Mouse (Mus musculus): ENCODE results near the gene Col20a1. TPM values are rescaled to one million over a fixed set of nuclear protein-coding genes. Genes with fewer than 3 reads are reported as not detected.

Gene Col20a1
- polyA plus RNA-seq, 1 experiment from 2014 or later: 1.1 TPM

DNA sequence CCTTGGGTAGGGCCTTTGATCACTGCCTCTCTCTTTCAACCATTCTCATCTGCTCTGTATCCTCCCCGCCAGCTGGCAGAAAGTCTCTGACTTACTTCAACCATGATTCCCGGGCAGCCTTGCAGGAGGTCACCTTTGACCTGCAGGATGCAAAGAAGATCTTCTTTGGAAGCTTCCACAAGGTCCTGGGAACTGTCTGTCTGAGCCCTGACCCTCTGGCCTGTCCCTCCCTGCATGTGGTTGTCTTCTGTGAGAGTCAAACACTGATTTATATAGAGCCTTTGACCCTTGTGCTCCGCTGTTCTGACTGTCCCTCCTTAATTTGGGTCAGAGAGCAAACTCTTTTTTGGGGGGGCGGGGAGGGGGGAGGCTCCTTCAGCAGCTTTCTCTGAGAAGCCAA lies 20.7 kb downstream of the Col20a1 start:
- no peaks in the 10 kb centered on the region for H3K4me1 ChIP-seq (ENCODE audit: control insufficient read depth, insufficient read depth, low read length)
- no peaks in the 10 kb centered on the region for H3K9me3 ChIP-seq (ENCODE audit: control insufficient read depth, low read depth, low read length)
- no peak overlapping the region for H3K4me2 ChIP-seq (replicated peaks; ENCODE audit: low read depth, low read length)
- 42% methylated on average over 4 of the region's 4 CpGs for WGBS
- no peak overlapping the region for H3K9ac ChIP-seq (replicated peaks; ENCODE audit: low read depth, low read length)
- H3K27ac ChIP-seq (ENCODE audit: low read length): no peak overlapping the region
- ATAC-seq (ENCODE audit: insufficient number of reproducible peaks, insufficient read depth, low FRiP score, low read depth): no peak
- H3K4me3 ChIP-seq (ENCODE audit: low read depth, low read length): no peak overlapping the region
- H3K36me3 ChIP-seq (ENCODE audit: control insufficient read depth, insufficient read depth, low read length): no peaks in the 10 kb centered on the region
- H3K27me3 ChIP-seq (ENCODE audit: control insufficient read depth, insufficient read depth, low read length): no peaks in the 10 kb centered on the region

DNA sequence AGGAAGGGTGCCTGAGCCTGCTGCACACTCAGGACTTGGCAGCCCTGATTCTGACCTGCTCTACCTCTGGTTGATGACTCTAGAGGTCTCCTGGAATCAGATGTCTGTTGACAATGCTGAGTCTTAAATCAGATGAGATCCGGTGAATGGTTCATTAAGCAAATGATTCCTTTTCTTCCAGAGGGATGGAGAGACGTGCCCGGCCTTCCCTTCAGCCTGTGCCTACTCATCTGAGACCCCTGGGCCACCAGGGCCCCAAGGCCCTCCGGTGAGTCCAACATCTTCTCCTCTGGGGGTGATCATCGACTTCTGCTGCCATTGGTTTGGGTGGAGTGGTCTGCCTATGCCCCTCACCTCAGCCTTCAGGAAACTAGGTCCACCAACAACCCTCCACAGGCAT lies 22.0 kb downstream of the Col20a1 start:
- Histone ChIP-seq H3K4me1 (ENCODE audit: control insufficient read depth, insufficient read depth, low read length) (no peaks in the 10 kb centered on the region), H3K27me3 (ENCODE audit: control insufficient read depth, insufficient read depth, low read length) (no peaks in the 10 kb centered on the region), H3K4me3 (ENCODE audit: low read depth, low read length) (no peak overlapping the region), H3K9ac (replicated peaks; ENCODE audit: low read depth, low read length) (no peak overlapping the region), H3K27ac (ENCODE audit: low read length) (no peak overlapping the region), H3K36me3 (ENCODE audit: control insufficient read depth, insufficient read depth, low read length) (no peaks in the 10 kb centered on the region), H3K4me2 (replicated peaks; ENCODE audit: low read depth, low read length) (no peak overlapping the region), H3K9me3 (ENCODE audit: control insufficient read depth, low read depth, low read length) (no peaks in the 10 kb centered on the region)
- no peak for ATAC-seq (ENCODE audit: insufficient number of reproducible peaks, insufficient read depth, low FRiP score, low read depth)
- WGBS: 86% methylated on average over 5 of the region's 5 CpGs

DNA sequence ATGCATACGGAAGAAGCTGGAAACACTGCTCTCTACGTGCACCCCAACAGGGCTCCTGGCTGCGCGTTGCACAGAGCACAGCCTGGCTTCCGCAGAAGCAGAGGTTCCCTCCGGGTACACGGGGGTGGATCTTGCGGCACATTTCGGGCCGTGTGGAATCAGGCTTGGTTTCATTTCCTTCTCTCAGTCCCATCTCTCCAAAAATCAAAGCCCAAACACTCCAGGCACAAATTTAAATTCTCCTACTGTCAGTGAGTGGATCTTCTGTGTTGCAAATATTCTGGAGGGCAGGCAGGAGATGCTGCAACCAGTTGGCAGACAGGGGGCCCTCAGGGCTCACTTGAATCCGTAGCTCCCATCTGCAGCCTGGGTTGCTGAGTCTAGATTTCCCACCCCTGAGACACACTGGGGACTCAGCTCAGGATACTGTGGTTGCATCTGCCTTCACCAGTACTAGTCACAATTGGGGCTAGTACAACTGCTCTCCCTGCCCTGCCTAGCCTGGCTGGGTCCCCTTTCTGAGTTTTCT lies 45.1 kb downstream of the Col20a1 start:
- no peak overlapping the region for H3K4me2 ChIP-seq (replicated peaks; ENCODE audit: low read depth, low read length)
- no peak overlapping the region for H3K4me3 ChIP-seq (ENCODE audit: low read depth, low read length)
- H3K36me3 ChIP-seq (ENCODE audit: control insufficient read depth, insufficient read depth, low read length): no peaks in the 10 kb centered on the region
- 85% methylated on average over 11 of the region's 11 CpGs for WGBS
- H3K9ac ChIP-seq (replicated peaks; ENCODE audit: low read depth, low read length): no peak overlapping the region
- no peaks in the 10 kb centered on the region for H3K4me1 ChIP-seq (ENCODE audit: control insufficient read depth, insufficient read depth, low read length)
- no peak for ATAC-seq (ENCODE audit: insufficient number of reproducible peaks, insufficient read depth, low FRiP score, low read depth)
- no peak overlapping the region for H3K27ac ChIP-seq (ENCODE audit: low read length)
- H3K9me3 ChIP-seq (ENCODE audit: control insufficient read depth, low read depth, low read length): no peaks in the 10 kb centered on the region
- no peaks in the 10 kb centered on the region for H3K27me3 ChIP-seq (ENCODE audit: control insufficient read depth, insufficient read depth, low read length)

DNA sequence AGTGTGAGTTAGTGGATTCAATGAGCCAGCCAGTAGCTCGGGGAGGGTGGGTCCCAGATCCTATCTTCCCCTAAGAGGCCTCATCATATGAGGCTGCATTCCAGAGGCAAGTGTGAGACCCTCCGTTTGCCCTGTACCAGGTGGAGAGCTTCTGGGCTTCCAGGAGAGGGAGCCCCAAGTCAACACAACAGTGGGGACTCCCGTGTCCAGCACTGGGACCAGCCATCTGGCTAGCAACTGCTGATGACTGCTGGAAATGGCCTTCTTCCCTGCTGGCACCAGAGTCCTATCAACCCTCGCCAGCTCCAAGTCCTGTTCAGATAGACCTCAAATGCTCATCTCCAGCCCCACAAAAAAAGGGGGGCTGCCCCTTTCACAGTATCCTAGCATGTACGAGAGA lies 46.1 kb downstream of the Col20a1 start:
- Histone ChIP-seq H3K9ac (replicated peaks; ENCODE audit: low read depth, low read length) (no peak overlapping the region), H3K27ac (ENCODE audit: low read length) (no peak overlapping the region), H3K9me3 (ENCODE audit: control insufficient read depth, low read depth, low read length) (no peaks in the 10 kb centered on the region), H3K36me3 (ENCODE audit: control insufficient read depth, insufficient read depth, low read length) (no peaks in the 10 kb centered on the region), H3K4me3 (ENCODE audit: low read depth, low read length) (no peak overlapping the region), H3K4me1 (ENCODE audit: control insufficient read depth, insufficient read depth, low read length) (no peaks in the 10 kb centered on the region), H3K27me3 (ENCODE audit: control insufficient read depth, insufficient read depth, low read length) (no peaks in the 10 kb centered on the region), H3K4me2 (replicated peaks; ENCODE audit: low read depth, low read length) (no peak overlapping the region)
- no peak for ATAC-seq (ENCODE audit: insufficient number of reproducible peaks, insufficient read depth, low FRiP score, low read depth)
- 41% methylated on average over 5 of the region's 5 CpGs for WGBS

DNA sequence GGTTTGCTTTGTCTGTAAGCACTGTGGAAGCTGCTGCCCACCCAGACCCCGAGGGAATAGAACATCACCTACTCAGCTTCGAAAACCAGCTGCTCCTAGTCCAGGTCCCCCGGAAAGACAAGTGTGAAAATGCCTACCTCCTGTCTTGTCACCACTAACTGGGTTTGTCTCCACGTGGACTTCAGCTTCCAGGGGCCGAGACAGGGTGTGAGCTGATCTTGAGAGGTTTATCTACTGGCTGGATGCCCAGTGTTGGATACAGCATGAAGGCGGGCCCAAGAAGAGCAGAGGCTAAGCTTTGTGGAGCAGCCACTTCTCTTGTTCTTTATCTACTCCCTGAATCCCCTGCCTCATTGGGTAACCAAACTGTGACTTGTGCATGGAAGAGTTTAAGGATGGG lies 47.0 kb downstream of the Col20a1 start:
- no peak overlapping the region for H3K9ac ChIP-seq (replicated peaks; ENCODE audit: low read depth, low read length)
- H3K9me3 ChIP-seq (ENCODE audit: control insufficient read depth, low read depth, low read length): no peaks in the 10 kb centered on the region
- H3K4me2 ChIP-seq (replicated peaks; ENCODE audit: low read depth, low read length): no peak overlapping the region
- no peaks in the 10 kb centered on the region for H3K36me3 ChIP-seq (ENCODE audit: control insufficient read depth, insufficient read depth, low read length)
- no peak for ATAC-seq (ENCODE audit: insufficient number of reproducible peaks, insufficient read depth, low FRiP score, low read depth)
- H3K4me1 ChIP-seq (ENCODE audit: control insufficient read depth, insufficient read depth, low read length): no peaks in the 10 kb centered on the region
- H3K27ac ChIP-seq (ENCODE audit: low read length): no peak overlapping the region
- 0 out of 2 replicates have a peak, but pooled peaks cover 6% of the 10 kb centered on the region for H3K27me3 ChIP-seq (ENCODE audit: control insufficient read depth, insufficient read depth, low read length)
- no peak overlapping the region for H3K4me3 ChIP-seq (ENCODE audit: low read depth, low read length)
- WGBS: 57% methylated on average over 6 of the region's 6 CpGs

DNA sequence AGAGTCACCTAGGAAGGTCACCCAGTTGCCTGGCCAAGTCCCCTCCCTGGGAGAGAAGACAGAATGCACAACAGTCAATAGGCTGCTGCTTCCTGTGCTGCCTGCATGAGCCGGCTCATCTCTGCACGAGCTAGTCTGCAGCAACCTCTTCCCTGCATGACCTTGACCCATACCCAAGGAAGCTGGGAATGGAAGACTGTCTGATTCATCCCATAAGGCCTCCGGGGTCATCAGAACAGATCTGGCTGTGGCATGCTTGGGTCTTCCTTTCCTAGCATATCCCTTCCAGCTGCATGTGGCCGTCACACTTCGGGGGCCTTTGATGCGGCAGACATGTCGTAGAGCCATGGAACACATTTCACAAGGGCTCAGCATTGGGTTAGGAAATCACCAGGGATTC lies 48.9 kb downstream of the Col20a1 start:
- H3K36me3 ChIP-seq (ENCODE audit: control insufficient read depth, insufficient read depth, low read length): no peaks in the 10 kb centered on the region
- ATAC-seq (ENCODE audit: insufficient number of reproducible peaks, insufficient read depth, low FRiP score, low read depth): no peak
- H3K4me1 ChIP-seq (ENCODE audit: control insufficient read depth, insufficient read depth, low read length): 0 out of 2 replicates have a peak, but pooled peaks cover 6% of the 10 kb centered on the region
- H3K9ac ChIP-seq (replicated peaks; ENCODE audit: low read depth, low read length): no peak overlapping the region
- WGBS: 78% methylated on average over 7 of the region's 7 CpGs
- no peaks in the 10 kb centered on the region for H3K9me3 ChIP-seq (ENCODE audit: control insufficient read depth, low read depth, low read length)
- H3K27ac ChIP-seq (ENCODE audit: low read length): no peak overlapping the region
- H3K4me3 ChIP-seq (ENCODE audit: low read depth, low read length): no peak overlapping the region
- peaks cover 13% of the 10 kb centered on the region for H3K27me3 ChIP-seq (ENCODE audit: control insufficient read depth, insufficient read depth, low read length)
- no peak overlapping the region for H3K4me2 ChIP-seq (replicated peaks; ENCODE audit: low read depth, low read length)

GRCm38 (mm10) chr2:181036561-181036960 lies 50.2 kb downstream of the Col20a1 start:
- H3K27me3 ChIP-seq (ENCODE audit: control insufficient read depth, insufficient read depth, low read length): peaks cover 21% of the 10 kb centered on the region
- H3K9ac ChIP-seq (replicated peaks; ENCODE audit: low read depth, low read length): no peak overlapping the region
- H3K36me3 ChIP-seq (ENCODE audit: control insufficient read depth, insufficient read depth, low read length): no peaks in the 10 kb centered on the region
- H3K4me2 ChIP-seq (replicated peaks; ENCODE audit: low read depth, low read length): no peak overlapping the region
- 0 out of 2 replicates have a peak, but pooled peaks cover 6% of the 10 kb centered on the region for H3K4me1 ChIP-seq (ENCODE audit: control insufficient read depth, insufficient read depth, low read length)
- no peaks in the 10 kb centered on the region for H3K9me3 ChIP-seq (ENCODE audit: control insufficient read depth, low read depth, low read length)
- H3K4me3 ChIP-seq (ENCODE audit: low read depth, low read length): no peak overlapping the region
- ATAC-seq (ENCODE audit: insufficient number of reproducible peaks, insufficient read depth, low FRiP score, low read depth): no peak
- no peak overlapping the region for H3K27ac ChIP-seq (ENCODE audit: low read length)
- WGBS: 72% methylated on average over 6 of the region's 6 CpGs

DNA sequence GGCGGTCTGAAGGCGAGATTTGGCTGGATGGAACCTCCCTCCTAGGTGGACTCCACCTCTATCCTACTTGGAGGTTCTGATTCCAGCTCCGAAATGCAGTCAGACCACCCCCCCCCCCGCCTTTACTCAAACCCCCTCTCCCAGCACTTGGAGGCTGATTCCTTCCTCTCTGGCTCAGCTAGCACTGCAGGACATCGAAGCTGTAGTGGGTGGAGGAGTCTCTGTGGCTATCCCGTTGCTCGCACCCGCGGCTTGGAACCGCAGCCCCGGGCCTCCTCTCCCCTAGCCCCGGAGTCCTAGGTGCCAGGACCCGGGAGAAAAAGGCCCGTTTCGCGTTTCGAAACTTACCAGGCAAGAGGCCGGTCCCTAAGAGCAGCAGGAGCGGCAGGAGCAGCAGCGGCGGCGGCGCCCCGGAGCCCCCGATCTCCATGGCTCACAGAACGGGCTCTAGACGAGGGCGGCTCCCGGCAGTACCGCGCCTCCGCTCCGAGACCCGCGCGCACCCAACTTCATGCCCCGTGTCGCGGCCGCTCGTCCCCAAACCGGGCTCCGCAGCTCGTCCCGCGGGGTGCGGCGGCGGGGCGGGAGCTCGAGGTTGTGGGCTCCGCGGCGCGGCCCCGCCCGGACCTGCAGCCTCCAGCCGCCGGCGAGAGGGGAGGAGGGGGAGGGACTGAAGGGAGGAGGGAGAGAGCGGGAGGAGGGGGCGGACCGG lies 52.5 kb downstream of the Col20a1 start:
- WGBS: 1% methylated on average over 51 of the region's 63 CpGs
- ATAC-seq (ENCODE audit: insufficient number of reproducible peaks, insufficient read depth, low FRiP score, low read depth): peak; percentile 29; the same call in 1 of the 2 replicates
- Histone ChIP-seq H3K27ac (ENCODE audit: low read length) (no peak overlapping the region), H3K4me2 (replicated peaks; ENCODE audit: low read depth, low read length) (peak overlapping the region; percentile 91), H3K27me3 (ENCODE audit: control insufficient read depth, insufficient read depth, low read length) (peaks cover 21% of the 10 kb centered on the region), H3K4me1 (ENCODE audit: control insufficient read depth, insufficient read depth, low read length) (0 out of 2 replicates have a peak, but pooled peaks cover 8% of the 10 kb centered on the region), H3K4me3 (ENCODE audit: low read depth, low read length) (peak overlapping the region; percentile 53), H3K9ac (replicated peaks; ENCODE audit: low read depth, low read length) (peak overlapping the region; percentile 28), H3K36me3 (ENCODE audit: control insufficient read depth, insufficient read depth, low read length) (no peaks in the 10 kb centered on the region), H3K9me3 (ENCODE audit: control insufficient read depth, low read depth, low read length) (no peaks in the 10 kb centered on the region)
